Mouse (Mus musculus): Measurements from ENCODE around the gene Pgm1. TPM values are rescaled to one million over a fixed set of nuclear protein-coding genes. Genes with fewer than 3 reads are reported as not detected.

The Pgm1 gene
- polyA plus RNA-seq, 1 experiment, result 95.6 TPM

- H3ac ChIP-seq (ENCODE audit: control insufficient read depth, insufficient read length), result no peak overlapping the region
- no peak overlapping the region for H3K4me2 ChIP-seq (ENCODE audit: low read depth)
- H3K4me3 ChIP-seq, result no peak overlapping the region
- H3K79me2 ChIP-seq (ENCODE audit: control insufficient read depth, insufficient read depth), result no peaks in the 10 kb centered on the region
- no peaks in the 10 kb centered on the region for H3K36me3 ChIP-seq (ENCODE audit: control insufficient read depth, insufficient read depth)
- H3K27me3 ChIP-seq (ENCODE audit: control insufficient read depth, insufficient read depth, insufficient read length), result no peaks in the 10 kb centered on the region
- TF ChIP-seq POLR2AphosphoS2 (IDR thresholded peaks at IDR 0.05; ENCODE audit: insufficient read length, low read depth) (no peak), MYOG (IDR thresholded peaks at IDR 0.05; ENCODE audit: control insufficient read depth in 1 of 3, insufficient read depth in 1 of 3, insufficient read length in 2 of 3, low read depth in 2 of 3) (no peak), MYOD1 (IDR thresholded peaks at IDR 0.05; ENCODE audit: control insufficient read depth in 1 of 3, insufficient read length in 2 of 3, low read depth in 2 of 3) (no peak), E2F4 (IDR thresholded peaks at IDR 0.05; ENCODE audit: insufficient read depth) (no peak), SRF (IDR thresholded peaks at IDR 0.05; ENCODE audit: control insufficient read depth, insufficient read length, low read depth) (no peak), MAX (IDR thresholded peaks at IDR 0.05; ENCODE audit: low read depth) (no peak), POLR2A (IDR thresholded peaks at IDR 0.05; ENCODE audit: insufficient read length, low read depth) (no peak), TCF3 (IDR thresholded peaks at IDR 0.05; ENCODE audit: insufficient read length, low read depth) (no peak), CEBPB (IDR thresholded peaks at IDR 0.05; ENCODE audit: insufficient read depth, poor library complexity, severe bottlenecking) (no peak), USF1 (IDR thresholded peaks at IDR 0.05; ENCODE audit: low read depth) (no peak), TCF12 (IDR thresholded peaks at IDR 0.05; ENCODE audit: insufficient read depth, poor library complexity, severe bottlenecking) (no peak), REST (IDR thresholded peaks at IDR 0.05; ENCODE audit: insufficient read depth, insufficient read length) (no peak)
Measured at GRCm38 (mm10) chr4:100031270-100031669, 102.1 kb downstream of the Pgm1 start.

GRCm38 (mm10) chr4:100032608-100033007 lies 103.4 kb downstream of the Pgm1 start:
- Histone ChIP-seq H3K4me3 (no peak overlapping the region), H3ac (ENCODE audit: control insufficient read depth, insufficient read length) (no peak overlapping the region), H3K4me2 (ENCODE audit: low read depth) (no peak overlapping the region), H3K36me3 (ENCODE audit: control insufficient read depth, insufficient read depth) (no peaks in the 10 kb centered on the region), H3K27me3 (ENCODE audit: control insufficient read depth, insufficient read depth, insufficient read length) (no peaks in the 10 kb centered on the region), H3K79me2 (ENCODE audit: control insufficient read depth, insufficient read depth) (no peaks in the 10 kb centered on the region)
- TF ChIP-seq TCF3 (IDR thresholded peaks at IDR 0.05; ENCODE audit: insufficient read length, low read depth) (no peak), TCF12 (IDR thresholded peaks at IDR 0.05; ENCODE audit: insufficient read depth, poor library complexity, severe bottlenecking) (no peak), SRF (IDR thresholded peaks at IDR 0.05; ENCODE audit: control insufficient read depth, insufficient read length, low read depth) (no peak), MYOD1 (IDR thresholded peaks at IDR 0.05; ENCODE audit: control insufficient read depth in 1 of 3, insufficient read length in 2 of 3, low read depth in 2 of 3) (no peak), E2F4 (IDR thresholded peaks at IDR 0.05; ENCODE audit: insufficient read depth) (no peak), MAX (IDR thresholded peaks at IDR 0.05; ENCODE audit: low read depth) (no peak), CEBPB (IDR thresholded peaks at IDR 0.05; ENCODE audit: insufficient read depth, poor library complexity, severe bottlenecking) (no peak), REST (IDR thresholded peaks at IDR 0.05; ENCODE audit: insufficient read depth, insufficient read length) (no peak), POLR2A (IDR thresholded peaks at IDR 0.05; ENCODE audit: insufficient read length, low read depth) (no peak), USF1 (IDR thresholded peaks at IDR 0.05; ENCODE audit: low read depth) (no peak), POLR2AphosphoS2 (IDR thresholded peaks at IDR 0.05; ENCODE audit: insufficient read length, low read depth) (no peak), MYOG (IDR thresholded peaks at IDR 0.05; ENCODE audit: control insufficient read depth in 1 of 3, insufficient read depth in 1 of 3, insufficient read length in 2 of 3, low read depth in 2 of 3) (no peak)

DNA sequence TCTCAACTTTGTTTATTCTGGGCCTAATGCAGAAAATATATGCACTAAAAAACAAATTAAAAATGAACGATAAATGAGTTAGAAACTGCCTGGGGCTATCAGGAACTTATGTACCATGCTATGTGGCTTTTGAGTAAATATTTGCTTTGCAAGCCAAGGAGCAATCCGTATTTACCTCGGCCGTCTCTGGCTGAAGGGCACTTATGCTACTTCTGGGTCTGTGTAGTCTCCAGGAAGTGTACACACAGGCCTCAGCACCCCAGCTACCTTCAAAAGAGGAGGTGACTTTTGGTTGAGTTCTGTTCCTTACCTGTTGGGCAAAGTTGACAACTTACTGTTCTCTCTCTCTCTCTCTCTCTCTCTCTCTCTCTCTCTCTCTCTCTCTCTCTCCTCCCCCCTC lies 104.7 kb downstream of the Pgm1 start:
- no peak for TF ChIP-seq MYOG (IDR thresholded peaks at IDR 0.05; ENCODE audit: control insufficient read depth in 1 of 3, insufficient read depth in 1 of 3, insufficient read length in 2 of 3, low read depth in 2 of 3)
- TF ChIP-seq POLR2AphosphoS2 (IDR thresholded peaks at IDR 0.05; ENCODE audit: insufficient read length, low read depth), result no peak
- TF ChIP-seq MYOD1 (IDR thresholded peaks at IDR 0.05; ENCODE audit: control insufficient read depth in 1 of 3, insufficient read length in 2 of 3, low read depth in 2 of 3), result no peak
- TF ChIP-seq E2F4 (IDR thresholded peaks at IDR 0.05; ENCODE audit: insufficient read depth), result no peak
- TF ChIP-seq TCF12 (IDR thresholded peaks at IDR 0.05; ENCODE audit: insufficient read depth, poor library complexity, severe bottlenecking), result no peak
- no peak for TF ChIP-seq CEBPB (IDR thresholded peaks at IDR 0.05; ENCODE audit: insufficient read depth, poor library complexity, severe bottlenecking)
- TF ChIP-seq USF1 (IDR thresholded peaks at IDR 0.05; ENCODE audit: low read depth), result no peak
- TF ChIP-seq REST (IDR thresholded peaks at IDR 0.05; ENCODE audit: insufficient read depth, insufficient read length), result no peak
- no peak for TF ChIP-seq POLR2A (IDR thresholded peaks at IDR 0.05; ENCODE audit: insufficient read length, low read depth)
- no peak for TF ChIP-seq SRF (IDR thresholded peaks at IDR 0.05; ENCODE audit: control insufficient read depth, insufficient read length, low read depth)
- TF ChIP-seq MAX (IDR thresholded peaks at IDR 0.05; ENCODE audit: low read depth), result no peak
- TF ChIP-seq TCF3 (IDR thresholded peaks at IDR 0.05; ENCODE audit: insufficient read length, low read depth), result no peak
- no peaks in the 10 kb centered on the region for H3K27me3 ChIP-seq (ENCODE audit: control insufficient read depth, insufficient read depth, insufficient read length)
- no peaks in the 10 kb centered on the region for H3K36me3 ChIP-seq (ENCODE audit: control insufficient read depth, insufficient read depth)

GRCm38 (mm10) chr4:100034971-100035370 lies 105.8 kb downstream of the Pgm1 start:
- no peak for TF ChIP-seq TCF12 (IDR thresholded peaks at IDR 0.05; ENCODE audit: insufficient read depth, poor library complexity, severe bottlenecking)
- no peaks in the 10 kb centered on the region for H3K79me2 ChIP-seq (ENCODE audit: control insufficient read depth, insufficient read depth)
- no peak overlapping the region for H3K4me2 ChIP-seq (ENCODE audit: low read depth)
- H3K36me3 ChIP-seq (ENCODE audit: control insufficient read depth, insufficient read depth), result no peaks in the 10 kb centered on the region
- no peaks in the 10 kb centered on the region for H3K27me3 ChIP-seq (ENCODE audit: control insufficient read depth, insufficient read depth, insufficient read length)
- no peak overlapping the region for H3K4me3 ChIP-seq
- no peak overlapping the region for H3ac ChIP-seq (ENCODE audit: control insufficient read depth, insufficient read length)

More for the DNA sequence above, 104.7 kb downstream of the Pgm1 start:
- no peaks in the 10 kb centered on the region for H3K79me2 ChIP-seq (ENCODE audit: control insufficient read depth, insufficient read depth)
- no peak overlapping the region for H3K4me2 ChIP-seq (ENCODE audit: low read depth)
- no peak overlapping the region for H3ac ChIP-seq (ENCODE audit: control insufficient read depth, insufficient read length)
- H3K4me3 ChIP-seq, result no peak overlapping the region

- no peaks in the 10 kb centered on the region for H3K79me2 ChIP-seq (ENCODE audit: control insufficient read depth, insufficient read depth)
- no peak overlapping the region for H3K4me2 ChIP-seq (ENCODE audit: low read depth)
- no peaks in the 10 kb centered on the region for H3K27me3 ChIP-seq (ENCODE audit: control insufficient read depth, insufficient read depth, insufficient read length)
- TF ChIP-seq MYOD1 (IDR thresholded peaks at IDR 0.05; ENCODE audit: control insufficient read depth in 1 of 3, insufficient read length in 2 of 3, low read depth in 2 of 3), result no peak
- TF ChIP-seq SRF (IDR thresholded peaks at IDR 0.05; ENCODE audit: control insufficient read depth, insufficient read length, low read depth), result no peak
- TF ChIP-seq TCF3 (IDR thresholded peaks at IDR 0.05; ENCODE audit: insufficient read length, low read depth), result no peak
- TF ChIP-seq REST (IDR thresholded peaks at IDR 0.05; ENCODE audit: insufficient read depth, insufficient read length), result no peak
- no peak for TF ChIP-seq CEBPB (IDR thresholded peaks at IDR 0.05; ENCODE audit: insufficient read depth, poor library complexity, severe bottlenecking)
- no peak overlapping the region for H3ac ChIP-seq (ENCODE audit: control insufficient read depth, insufficient read length)
- no peaks in the 10 kb centered on the region for H3K36me3 ChIP-seq (ENCODE audit: control insufficient read depth, insufficient read depth)
- H3K4me3 ChIP-seq, result no peak overlapping the region
Measured at GRCm38 (mm10) chr4:100035919-100036554, 106.8 kb downstream of the Pgm1 start.
